Mouse (Mus musculus) heart, postnatal 36 days (tissue): Measurements from ENCODE around the gene Afmid. TPM values are rescaled to one million over a fixed set of nuclear protein-coding genes. Genes with fewer than 3 reads are reported as not detected.

Source experiments
- DNase-seq, 2 experiments: peaks; one replicate each; pipeline ENCODE4 v3.0.0; 2021 to 2022
- intact Hi-C: fragments of 180-260 bp; cut with DNase I; formaldehyde crosslinking; loops from one replicate; pipeline ENCODE4 v1.15.1; 2025
- total RNA-seq, 2 experiments: library from RNA; stranded (reverse); gene quantifications; 2 replicates each; pipeline ENCODE4 v1.2.3; 2021

The Afmid gene
- total RNA-seq, 2 experiments from 2014 or later: 3.1 TPM

DNA sequence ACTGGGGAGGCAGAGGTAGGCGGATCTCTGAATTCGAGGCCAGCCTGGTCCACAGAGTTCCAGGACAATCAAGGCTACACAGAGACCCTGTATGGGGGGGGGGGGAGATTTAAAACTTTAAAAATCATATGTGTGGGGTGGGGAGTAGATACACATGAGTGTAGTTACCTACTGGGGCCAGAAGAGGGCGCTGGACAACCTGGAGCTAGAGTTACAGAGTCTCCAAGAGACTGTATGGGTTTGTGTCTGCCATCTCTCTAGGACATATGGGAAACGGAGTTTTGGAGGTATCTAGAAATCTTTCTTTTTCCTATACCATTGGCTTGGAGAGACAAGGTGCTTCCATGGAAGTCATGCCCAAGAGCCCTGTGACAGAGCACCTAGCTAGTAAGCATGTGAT is 48.7 kb downstream of the Afmid start:
- DNase-seq: no peak
- intact Hi-C loops: loop anchor here (5.0 kb wide), 1 partner anchor 343 kb away; no protein-coding TSS in a partner anchor

DNA sequence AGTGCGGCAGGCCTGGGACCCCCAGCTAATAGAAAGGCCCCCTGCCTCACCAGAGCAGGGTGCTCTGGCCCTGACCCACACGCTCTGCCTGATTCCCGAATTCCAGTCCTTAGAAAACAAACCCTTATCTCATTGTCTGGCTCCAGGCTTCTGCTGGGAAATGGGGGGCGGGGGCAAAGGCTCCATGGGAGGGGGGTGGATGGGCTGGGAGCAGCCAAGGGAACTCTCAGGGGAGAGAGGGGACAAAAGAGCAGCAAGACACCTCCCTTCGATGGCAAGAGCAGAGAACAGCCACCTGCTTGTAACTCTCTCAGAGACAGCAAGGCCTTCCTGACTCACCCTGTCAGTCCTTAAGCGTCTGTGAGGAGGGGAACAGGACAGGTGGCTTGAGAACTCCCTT is 50.0 kb downstream of the Afmid start:
- intact Hi-C loops: no loop called here
- no peak for DNase-seq

GRCm38 (mm10) chr11:117877917-117878745 is 52.4 kb downstream of the Afmid start:
- intact Hi-C loops: no loop called here

GRCm38 (mm10) chr11:117878892-117879291 is 53.2 kb downstream of the Afmid start:
- DNase-seq: no peak
- intact Hi-C loops: no loop called here

More at GRCm38 (mm10) chr11:117877917-117878745, 52.4 kb downstream of the Afmid start:
- DNase-seq: no peak

DNA sequence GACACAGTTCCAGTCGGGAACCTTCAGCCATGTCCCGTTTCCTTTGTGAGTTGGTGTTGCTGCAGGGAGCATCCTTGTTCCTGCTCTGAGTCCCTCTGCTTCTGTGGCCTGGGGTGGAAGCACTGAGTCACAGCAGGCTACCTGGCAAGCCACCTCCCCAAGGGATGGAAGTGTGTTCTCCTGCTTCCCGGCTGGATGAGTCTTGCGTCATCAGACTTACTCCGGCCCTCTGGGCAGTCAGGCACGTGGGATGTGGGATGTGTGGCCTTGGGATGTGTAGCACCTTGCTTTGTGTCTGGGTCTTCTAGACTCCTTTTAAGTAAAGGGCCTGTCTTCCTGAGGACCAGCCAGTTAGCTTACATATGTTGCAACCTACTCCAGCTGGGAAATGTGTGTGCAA is 54.0 kb downstream of the Afmid start:
- no peak for DNase-seq
- intact Hi-C loops: no loop called here

GRCm38 (mm10) chr11:117880336-117880976 is 54.7 kb downstream of the Afmid start:
- intact Hi-C loops: no loop called here
- DNase-seq: no peak

GRCm38 (mm10) chr11:117880977-117881358 is 55.2 kb downstream of the Afmid start:
- intact Hi-C loops: no loop called here
- DNase-seq: no peak

DNA sequence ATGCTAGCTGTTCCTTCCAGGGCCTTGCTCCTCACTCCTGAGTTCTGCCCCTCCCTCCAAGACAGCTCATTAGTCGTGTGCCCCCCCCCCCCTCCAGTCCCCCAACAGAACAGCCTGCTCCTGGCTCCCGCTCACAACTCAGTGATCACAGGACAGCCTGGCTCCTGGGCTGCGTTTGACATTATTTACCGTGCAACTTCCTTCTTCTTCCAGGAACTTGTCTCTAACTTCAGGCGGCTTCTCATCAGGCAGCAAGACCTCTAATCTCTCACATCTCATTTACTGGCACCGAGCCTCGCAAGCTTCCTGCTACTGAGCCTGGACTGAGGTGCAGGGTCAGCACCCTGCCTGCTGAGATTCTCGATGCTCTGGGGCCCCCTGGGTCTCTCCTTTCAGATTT is 56.1 kb downstream of the Afmid start:
- intact Hi-C loops: no loop called here
- DNase-seq: peak in 1 of 2 experiments; percentile 40

DNA sequence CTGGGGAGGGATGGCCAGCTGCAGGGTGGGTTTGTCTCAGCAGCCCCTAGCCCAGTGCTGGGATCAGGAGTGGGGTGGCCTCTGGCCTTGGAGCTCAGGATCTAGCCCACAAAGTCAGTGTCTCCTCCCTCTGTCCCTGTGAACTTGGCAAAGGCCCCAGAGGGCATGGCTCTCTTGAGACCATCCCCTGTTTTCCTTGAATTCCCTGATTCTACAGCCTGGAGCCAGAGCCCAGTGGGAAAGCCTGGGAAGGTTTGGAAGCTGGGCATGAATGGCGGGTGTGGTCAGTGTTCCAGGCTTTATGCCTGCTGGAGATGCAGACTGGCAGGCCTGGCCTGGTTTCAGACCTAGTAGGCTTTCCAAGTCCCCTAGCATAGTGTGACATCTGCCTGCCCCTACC is 56.5 kb downstream of the Afmid start:
- DNase-seq: no peak
- intact Hi-C loops: no loop called here

GRCm38 (mm10) chr11:117886000-117886399 is 60.3 kb downstream of the Afmid start:
- DNase-seq: no peak

DNA sequence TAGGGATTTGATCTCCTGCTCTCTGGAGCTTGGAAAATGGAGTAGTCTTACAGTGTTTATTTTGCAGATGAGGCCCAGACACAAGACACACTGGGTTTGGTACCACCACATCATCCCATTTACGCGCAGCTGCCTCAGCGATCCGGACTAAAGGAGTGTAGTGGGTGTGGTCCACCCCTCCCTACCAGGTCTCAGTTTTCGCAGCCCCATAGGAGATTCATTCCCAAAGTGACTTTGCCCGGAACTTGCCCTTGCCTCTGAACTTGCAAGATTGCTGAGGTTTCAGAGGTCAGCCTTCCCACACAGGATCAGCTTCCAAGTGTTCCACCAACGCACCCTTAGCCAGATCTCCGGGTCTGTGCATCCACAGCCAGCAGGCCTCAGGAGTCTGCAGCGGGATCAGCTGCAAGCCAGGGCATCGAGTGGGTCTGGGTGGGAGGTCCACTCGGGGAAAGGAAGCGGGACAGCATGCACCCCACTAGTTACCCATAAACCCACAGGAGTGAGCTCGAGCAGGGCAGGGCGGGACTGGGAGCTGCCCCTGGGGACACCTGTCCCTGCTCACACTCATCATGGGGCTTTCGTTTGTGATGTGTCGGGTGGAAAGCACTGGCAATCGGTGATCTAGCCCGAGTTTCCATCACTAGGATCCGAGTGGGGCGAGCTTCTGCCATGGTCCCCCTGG is 62.6 kb downstream of the Afmid start:
- no peak for DNase-seq
- intact Hi-C loops: no loop called here

More at GRCm38 (mm10) chr11:117886000-117886399, 60.3 kb downstream of the Afmid start:
- intact Hi-C loops: no loop called here

DNA sequence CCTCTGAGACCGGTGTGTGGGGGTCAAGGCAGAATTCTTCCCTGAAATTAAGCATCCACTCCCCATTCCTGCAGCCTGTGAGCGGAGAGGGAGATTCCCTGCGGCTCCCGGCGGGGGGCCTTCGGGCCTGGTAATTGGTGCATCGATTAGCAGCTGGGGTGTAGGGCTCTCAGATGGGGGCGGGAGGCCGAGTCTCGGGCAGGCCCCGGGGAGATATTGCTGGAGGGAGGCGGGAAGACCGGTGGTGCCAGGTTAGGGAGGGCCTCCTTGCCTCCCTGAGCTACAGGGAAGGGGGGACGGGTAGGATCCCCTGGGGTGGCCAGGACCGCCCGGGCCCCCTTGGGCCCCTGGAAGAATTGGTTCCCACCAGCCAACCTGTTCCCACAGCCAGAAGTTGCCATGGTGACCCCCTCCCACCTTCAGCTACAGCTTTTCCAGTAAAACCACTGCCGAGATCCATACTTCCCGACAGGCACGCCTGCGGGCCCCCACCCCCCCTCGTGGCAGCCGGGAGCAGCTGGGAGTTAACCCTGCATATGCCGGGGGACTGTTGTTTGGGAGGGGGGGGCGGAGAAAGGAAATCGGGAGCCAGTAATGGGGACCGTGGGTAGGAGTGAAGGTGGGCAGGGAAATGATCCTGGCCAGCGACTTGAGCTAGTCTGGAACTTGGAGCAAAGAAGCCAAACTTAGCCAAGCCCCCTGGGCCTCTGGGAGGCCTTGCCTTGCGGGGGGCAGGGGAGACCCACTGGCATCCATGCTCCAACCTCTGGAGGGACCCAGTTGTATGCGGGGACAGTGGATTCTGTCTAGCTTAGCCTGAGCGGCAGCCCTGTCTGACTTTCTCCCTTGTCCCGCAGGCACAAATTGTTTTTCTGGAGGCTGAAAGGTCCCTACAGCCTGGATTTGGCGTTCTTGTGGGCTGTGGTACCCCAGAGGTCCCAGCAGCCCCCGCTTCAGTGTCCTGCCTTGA is 63.4 kb downstream of the Afmid start:
- intact Hi-C loops: no loop called here
- no peak for DNase-seq

Other genes starting within 250 kb of the Afmid start
- 10 to 100 TPM; 28.1 to 34.1 TPM for gene Tnrc6c, start 171.6 kb upstream of the Afmid start, total RNA-seq
- gene Tmc8, start 43.8 kb upstream of the Afmid start, total RNA-seq: 1 to 10 TPM; 4.0 to 4.1 TPM
- 10 to 100 TPM; 11.2 to 18.4 TPM for gene Tmc6, start 43.7 kb upstream of the Afmid start, total RNA-seq
- not detected for gene 6030468B19Rik, start 28.3 kb upstream of the Afmid start, total RNA-seq
- gene Gm20708, start 16.3 kb upstream of the Afmid start, total RNA-seq: 1 to 10 TPM in 1 of 2 experiments, not detected in 1; 1.1 TPM
- gene Syngr2, start 16.3 kb upstream of the Afmid start, total RNA-seq: 100 to 1,000 TPM; 109 to 119 TPM
- gene Tk1, start 168 bp downstream of the Afmid start, total RNA-seq: 1 to 10 TPM; 2.0 to 3.0 TPM
- 1 to 10 TPM in 1 of 2 experiments, under 1 TPM in 1; 0.80 to 1.1 TPM for gene Birc5, start 23.3 kb downstream of the Afmid start, total RNA-seq
- not detected for gene Tmem235, start 34.8 kb downstream of the Afmid start, total RNA-seq
- gene Tha1, start 47.6 kb downstream of the Afmid start, total RNA-seq: 1 to 10 TPM; 6.9 to 8.2 TPM
- gene Socs3, start 144.1 kb downstream of the Afmid start, total RNA-seq: 1 to 10 TPM; 3.4 to 3.8 TPM
- gene Pgs1, start 160.4 kb downstream of the Afmid start, total RNA-seq: 10 to 100 TPM; 17.8 to 20.0 TPM